Mouse (Mus musculus): ENCODE data around the gene Kcnip2. TPM values are rescaled to one million over a fixed set of nuclear protein-coding genes. Genes with fewer than 3 reads are reported as not detected.

Gene Kcnip2
- polyA plus RNA-seq, 1 experiment from 2014 or later: 3.6 TPM

- H3K4me2 ChIP-seq (ENCODE audit: low read length): peak within 1 kb of the TSS; percentile 94
- WGBS: 1% methylated on average over 45 of the region's 60 CpGs
- peak; percentile 58 for ATAC-seq (ENCODE audit: insufficient number of reproducible peaks, insufficient read depth, low FRiP score, low read depth)
- H3K9me3 ChIP-seq (ENCODE audit: control insufficient read depth, low read length): no peaks in the 10 kb centered on the region
- H3K27me3 ChIP-seq (ENCODE audit: control insufficient read depth, insufficient read depth, low read length): peaks cover 12% of the 10 kb centered on the region
- H3K4me1 ChIP-seq (ENCODE audit: control insufficient read depth in 2 of 2, insufficient read depth in 2 of 2, low read length in 2 of 2): peaks cover 18 to 26% of the 10 kb centered on the region in 2 experiments
- peak within 1 kb of the TSS; percentile 78 for H3K9ac ChIP-seq (ENCODE audit: low read length)
- peaks cover 40% of the 10 kb centered on the region for H3K36me3 ChIP-seq (ENCODE audit: control insufficient read depth, insufficient read depth, low read length)
- no peak within 1 kb of the TSS for H3K27ac ChIP-seq (replicated peaks in 1 of 2; ENCODE audit: control insufficient read depth in 1 of 2, insufficient read depth in 1 of 2, low read depth in 2 of 2, low read length in 2 of 2)
- peak within 1 kb of the TSS; percentile 65 for H3K4me3 ChIP-seq (ENCODE audit: control insufficient read depth in 1 of 2, insufficient read depth in 1 of 2, low read depth in 1 of 2, low read length in 2 of 2)
Measured at GRCm38 (mm10) chr19:45749243-45750043, 66.4 kb downstream of the Kcnip2 start, which contains the start of gene Npm3. Npm3 (minus strand) TSS chr19:45749591.

GRCm38 (mm10) chr19:45748691-45749242, 67.1 kb downstream of the Kcnip2 start:
- H3K4me3 ChIP-seq (ENCODE audit: control insufficient read depth in 1 of 2, insufficient read depth in 1 of 2, low read depth in 1 of 2, low read length in 2 of 2): peak overlapping the region; percentile 65
- H3K36me3 ChIP-seq (ENCODE audit: control insufficient read depth, insufficient read depth, low read length): peaks cover 33% of the 10 kb centered on the region
- under 1% methylated on average over 33 of the region's 33 CpGs for WGBS
- peak; percentile 6; the same call in 1 of the 2 replicates for ATAC-seq (ENCODE audit: insufficient number of reproducible peaks, insufficient read depth, low FRiP score, low read depth)
- H3K9ac ChIP-seq (ENCODE audit: low read length): peak overlapping the region; percentile 78
- H3K4me1 ChIP-seq (ENCODE audit: control insufficient read depth in 2 of 2, insufficient read depth in 2 of 2, low read length in 2 of 2): peaks cover 18 to 26% of the 10 kb centered on the region in 2 experiments
- H3K27ac ChIP-seq (replicated peaks in 1 of 2; ENCODE audit: control insufficient read depth in 1 of 2, insufficient read depth in 1 of 2, low read depth in 2 of 2, low read length in 2 of 2): no peak overlapping the region
- H3K4me2 ChIP-seq (ENCODE audit: low read length): peak overlapping the region; percentile 94
- H3K9me3 ChIP-seq (ENCODE audit: control insufficient read depth, low read length): no peaks in the 10 kb centered on the region
- H3K27me3 ChIP-seq (ENCODE audit: control insufficient read depth, insufficient read depth, low read length): peaks cover 19% of the 10 kb centered on the region

- Histone ChIP-seq H3K4me3 (ENCODE audit: control insufficient read depth in 1 of 2, insufficient read depth in 1 of 2, low read depth in 1 of 2, low read length in 2 of 2) (peak overlapping the region; percentile 65), H3K9ac (ENCODE audit: low read length) (peak overlapping the region; percentile 78; the same call in 1 of the 2 replicates), H3K36me3 (ENCODE audit: control insufficient read depth, insufficient read depth, low read length) (peaks cover 28% of the 10 kb centered on the region), H3K27me3 (ENCODE audit: control insufficient read depth, insufficient read depth, low read length) (peaks cover 24% of the 10 kb centered on the region), H3K27ac (replicated peaks in 1 of 2; ENCODE audit: control insufficient read depth in 1 of 2, insufficient read depth in 1 of 2, low read depth in 2 of 2, low read length in 2 of 2) (no peak overlapping the region), H3K4me2 (ENCODE audit: low read length) (peak overlapping the region; percentile 94), H3K9me3 (ENCODE audit: control insufficient read depth, low read length) (no peaks in the 10 kb centered on the region), H3K4me1 (ENCODE audit: control insufficient read depth in 2 of 2, insufficient read depth in 2 of 2, low read length in 2 of 2) (peaks cover 18 to 26% of the 10 kb centered on the region in 2 experiments)
- ATAC-seq (ENCODE audit: insufficient number of reproducible peaks, insufficient read depth, low FRiP score, low read depth): no peak
- 37% methylated on average over 9 of the region's 9 CpGs for WGBS
Measured at GRCm38 (mm10) chr19:45748206-45748605, 67.7 kb downstream of the Kcnip2 start.

- Histone ChIP-seq H3K27me3 (ENCODE audit: control insufficient read depth, insufficient read depth, low read length) (peaks cover 33% of the 10 kb centered on the region), H3K36me3 (ENCODE audit: control insufficient read depth, insufficient read depth, low read length) (peaks cover 18% of the 10 kb centered on the region), H3K4me2 (ENCODE audit: low read length) (no peak overlapping the region), H3K9ac (ENCODE audit: low read length) (peak overlapping the region; percentile 36; the same call in 1 of the 2 replicates), H3K9me3 (ENCODE audit: control insufficient read depth, low read length) (no peaks in the 10 kb centered on the region), H3K27ac (replicated peaks in 1 of 2; ENCODE audit: control insufficient read depth in 1 of 2, insufficient read depth in 1 of 2, low read depth in 2 of 2, low read length in 2 of 2) (no peak overlapping the region), H3K4me3 (ENCODE audit: control insufficient read depth in 1 of 2, insufficient read depth in 1 of 2, low read depth in 1 of 2, low read length in 2 of 2) (no peak overlapping the region), H3K4me1 (ENCODE audit: control insufficient read depth in 2 of 2, insufficient read depth in 2 of 2, low read length in 2 of 2) (peaks cover 20 to 31% of the 10 kb centered on the region in 2 experiments)
- ATAC-seq (ENCODE audit: insufficient number of reproducible peaks, insufficient read depth, low FRiP score, low read depth): no peak
- WGBS: 15% methylated on average over 11 of the region's 11 CpGs
Measured at GRCm38 (mm10) chr19:45747028-45747867, 68.6 kb downstream of the Kcnip2 start.

GRCm38 (mm10) chr19:45746153-45747020, 69.5 kb downstream of the Kcnip2 start:
- peaks cover 42% of the 10 kb centered on the region for H3K27me3 ChIP-seq (ENCODE audit: control insufficient read depth, insufficient read depth, low read length)
- ATAC-seq (ENCODE audit: insufficient number of reproducible peaks, insufficient read depth, low FRiP score, low read depth): no peak

GRCm38 (mm10) chr19:45745344-45746152, 70.3 kb downstream of the Kcnip2 start:
- 0 out of 2 replicates have a peak overlapping the region, but pooled peaks have one; percentile 25 for H3K9ac ChIP-seq (ENCODE audit: low read length)
- ATAC-seq (ENCODE audit: insufficient number of reproducible peaks, insufficient read depth, low FRiP score, low read depth): no peak

More at GRCm38 (mm10) chr19:45746153-45747020, 69.5 kb downstream of the Kcnip2 start:
- Histone ChIP-seq H3K4me2 (ENCODE audit: low read length) (peak overlapping the region; percentile 57), H3K9me3 (ENCODE audit: control insufficient read depth, low read length) (no peaks in the 10 kb centered on the region), H3K9ac (ENCODE audit: low read length) (no peak overlapping the region), H3K27ac (replicated peaks in 1 of 2; ENCODE audit: control insufficient read depth in 1 of 2, insufficient read depth in 1 of 2, low read depth in 2 of 2, low read length in 2 of 2) (no peak overlapping the region), H3K36me3 (ENCODE audit: control insufficient read depth, insufficient read depth, low read length) (peaks cover 10% of the 10 kb centered on the region), H3K4me1 (ENCODE audit: control insufficient read depth in 2 of 2, insufficient read depth in 2 of 2, low read length in 2 of 2) (peaks cover 26 to 38% of the 10 kb centered on the region in 2 experiments), H3K4me3 (ENCODE audit: control insufficient read depth in 1 of 2, insufficient read depth in 1 of 2, low read depth in 1 of 2, low read length in 2 of 2) (peak overlapping the region in 1 of 2 experiments; percentile 19; a peak in 2 of 4 replicates)
- WGBS: 9% methylated on average over 29 of the region's 29 CpGs

More at GRCm38 (mm10) chr19:45745344-45746152, 70.3 kb downstream of the Kcnip2 start:
- H3K27me3 ChIP-seq (ENCODE audit: control insufficient read depth, insufficient read depth, low read length): peaks cover 50% of the 10 kb centered on the region
- peak overlapping the region in 1 of 2 experiments; percentile 19; a peak in 2 of 4 replicates for H3K4me3 ChIP-seq (ENCODE audit: control insufficient read depth in 1 of 2, insufficient read depth in 1 of 2, low read depth in 1 of 2, low read length in 2 of 2)
- peak overlapping the region; percentile 57 for H3K4me2 ChIP-seq (ENCODE audit: low read length)
- peaks cover 26 to 38% of the 10 kb centered on the region in 2 experiments for H3K4me1 ChIP-seq (ENCODE audit: control insufficient read depth in 2 of 2, insufficient read depth in 2 of 2, low read length in 2 of 2)
- H3K27ac ChIP-seq (replicated peaks in 1 of 2; ENCODE audit: control insufficient read depth in 1 of 2, insufficient read depth in 1 of 2, low read depth in 2 of 2, low read length in 2 of 2): no peak overlapping the region
- H3K36me3 ChIP-seq (ENCODE audit: control insufficient read depth, insufficient read depth, low read length): 0 out of 2 replicates have a peak, but pooled peaks cover 3% of the 10 kb centered on the region
- WGBS: 2% methylated on average over 32 of the region's 32 CpGs
- H3K9me3 ChIP-seq (ENCODE audit: control insufficient read depth, low read length): no peaks in the 10 kb centered on the region

Data from heart, embryonic 14.5 days (tissue).